Mouse (Mus musculus) spleen, adult 2 months (tissue): Measurements from ENCODE around the gene Gm49776.

Experiments used
- CTCF ChIP-seq: fragments of 200-500 bp; IDR thresholded peaks from 2 replicates; pipeline ENCODE4 v1.5.1; 2011; ENCODE audit warnings: mild to moderate bottlenecking, inconsistent platforms; ENCODE audit not compliant: insufficient read depth, insufficient read length, insufficient replicate concordance; ENCODE audit errors: extremely low read depth
- POLR2A ChIP-seq: fragments of 200-500 bp; IDR thresholded peaks from 2 replicates; pipeline ENCODE4 v1.6.1; 2011; ENCODE audit warnings: low read depth, low read length, inconsistent platforms

GRCm38 (mm10) chr16:18222188-18222587, 35.9 kb downstream of the Gm49776 start:
- TF ChIP-seq CTCF (no peak), POLR2A (no peak)
